Mouse (Mus musculus) ES-E14 (cell line): ENCODE results near the gene Hoxd11. TPM values are rescaled to one million over a fixed set of nuclear protein-coding genes. Genes with fewer than 3 reads are reported as not detected.

ENCODE experiments used
- DNase-seq: peaks from one replicate; pipeline ENCODE4 v3.0.0-alpha.2; 2013; ENCODE audit warnings: low read depth, low spot score
- H3K27ac ChIP-seq: 2 replicates; pipeline ENCODE4 v1.5.1; 2012; ENCODE audit warnings: low read depth, mild to moderate bottlenecking, low read length, moderate library complexity, mixed read lengths; ENCODE audit not compliant: poor library complexity, insufficient read depth, severe bottlenecking
- H3K36me3 ChIP-seq: 2 replicates; pipeline ENCODE4 v1.6.1; 2012; ENCODE audit warnings: mild to moderate bottlenecking, low read length, moderate library complexity, mixed read lengths; ENCODE audit not compliant: control insufficient read depth, poor library complexity, insufficient read depth, severe bottlenecking
- H3K4me1 ChIP-seq, 2 experiments: fragments of 150-350 bp in 1 of 2; sonication (generic) in 1 of 2; 2 replicates each; pipeline ENCODE4 v1.6.1; 2012; ENCODE audit warnings: low read length in 2 of 2, mild to moderate bottlenecking in 1 of 2, mixed read lengths in 1 of 2; ENCODE audit not compliant: control insufficient read depth in 2 of 2, insufficient read depth in 2 of 2, poor library complexity in 1 of 2
- H3K4me3 ChIP-seq, 2 experiments: fragments of 150-350 bp in 1 of 2; sonication (generic) in 1 of 2; 2 replicates each; pipeline ENCODE4 v1.5.1; 2012; ENCODE audit warnings: low read length in 2 of 2, low read depth in 1 of 2, mild to moderate bottlenecking in 1 of 2, mixed read lengths in 1 of 2; ENCODE audit not compliant: insufficient read depth in 1 of 2, poor library complexity in 1 of 2, severe bottlenecking in 1 of 2
- H3K9ac ChIP-seq: 2 replicates; pipeline ENCODE4 v1.6.1; 2012; ENCODE audit warnings: low read depth, mild to moderate bottlenecking, low read length, mixed read lengths; ENCODE audit not compliant: poor library complexity, insufficient read depth, severe bottlenecking
- H3K9me3 ChIP-seq: fragments of 150-350 bp; sonication (generic); 2 replicates; pipeline ENCODE4 v1.6.1; 2012; ENCODE audit warnings: low read depth, mild to moderate bottlenecking, low read length; ENCODE audit not compliant: control insufficient read depth, insufficient read depth
- CHD2 ChIP-seq: IDR thresholded peaks from 2 replicates; pipeline ENCODE4 v1.6.1; 2014; ENCODE audit warnings: mild to moderate bottlenecking, low read depth, low read length, inconsistent platforms
- HCFC1 ChIP-seq: IDR thresholded peaks from 2 replicates; pipeline ENCODE4 v1.6.1; 2012; ENCODE audit warnings: low read length, inconsistent platforms, borderline replicate concordance; ENCODE audit not compliant: insufficient read depth
- MAFK ChIP-seq: IDR thresholded peaks from 2 replicates; pipeline ENCODE4 v1.6.1; 2014; ENCODE audit warnings: mild to moderate bottlenecking, low read depth, low read length, inconsistent platforms; ENCODE audit not compliant: insufficient read depth
- ZC3H11A ChIP-seq: IDR thresholded peaks from 2 replicates; pipeline ENCODE4 v1.6.1; 2012; ENCODE audit warnings: low read depth, mild to moderate bottlenecking, inconsistent platforms, low read length, borderline replicate concordance
- ZNF384 ChIP-seq: IDR thresholded peaks from 2 replicates; pipeline ENCODE4 v1.6.1; 2012; ENCODE audit warnings: low read depth, low read length, inconsistent platforms
- in situ Hi-C, 2 experiments: fragments of 600-800 bp; cut with MboI; formaldehyde crosslinking; loops; one replicate each; pipeline ENCODE4 v1.15.1; 2025; ENCODE audit warnings: low sequenced_read_pairs in 2 of 2, inconsistent platforms in 1 of 2; ENCODE audit not compliant: unreplicated experiment in 2 of 2
- total RNA-seq: library from RNA; depleted of rRNA; stranded (reverse); fragments of 300-350 nt; gene quantifications from 2 replicates; pipeline ENCODE4 v1.2.3, GENCODE M21; 2012

Gene Hoxd11
- total RNA-seq, 1 experiment, result 0.18 TPM

- H3K9ac ChIP-seq, result no peak overlapping the region
- in situ Hi-C loops, result loop anchor here (25.0 kb wide), 2 partner anchors 610 to 1110 kb away; no protein-coding TSS in a partner anchor
Measured at GRCm38 (mm10) chr2:74671847-74672246, 7.5 kb upstream of the Hoxd11 start.

GRCm38 (mm10) chr2:74672481-74673362 is 6.6 kb upstream of the Hoxd11 start:
- Histone ChIP-seq H3K9me3 (no peaks in the 10 kb centered on the region), H3K36me3 (no peaks in the 10 kb centered on the region), H3K4me1 (peaks cover 0 to 5% of the 10 kb centered on the region in 2 experiments; a peak in 1 of 4 replicates), H3K27ac (no peak overlapping the region), H3K9ac (peak overlapping the region; percentile 15; the same call in 1 of the 2 replicates), H3K4me3 (peak overlapping the region; percentile 44 to 55)
- DNase-seq, result no peak
- TF ChIP-seq HCFC1 (no peak), ZC3H11A (0 out of 2 replicates have a peak, but pooled peaks have one; percentile 31)
- in situ Hi-C loops, result loop anchor here (25.0 kb wide), 2 partner anchors 610 to 1110 kb away; no protein-coding TSS in a partner anchor

More at GRCm38 (mm10) chr2:74671847-74672246, 7.5 kb upstream of the Hoxd11 start:
- no peaks in the 10 kb centered on the region for H3K36me3 ChIP-seq
- H3K4me1 ChIP-seq, result peaks cover 0 to 5% of the 10 kb centered on the region in 2 experiments; a peak in 1 of 4 replicates
- H3K4me3 ChIP-seq, result no peak overlapping the region
- H3K9me3 ChIP-seq, result no peaks in the 10 kb centered on the region
- H3K27ac ChIP-seq, result no peak overlapping the region
- no peak for DNase-seq
- TF ChIP-seq MAFK (no peak), ZC3H11A (no peak), ZNF384 (no peak), HCFC1 (no peak), CHD2 (no peak)

- Histone ChIP-seq H3K4me3 (no peak overlapping the region), H3K36me3 (no peaks in the 10 kb centered on the region), H3K9ac (no peak overlapping the region), H3K27ac (no peak overlapping the region), H3K9me3 (no peaks in the 10 kb centered on the region), H3K4me1 (peaks cover 0 to 2% of the 10 kb centered on the region in 2 experiments; a peak in 1 of 4 replicates)
- in situ Hi-C loops, result loop anchor here (25.0 kb wide), 2 partner anchors 612 to 1112 kb away; no protein-coding TSS in a partner anchor
- TF ChIP-seq ZC3H11A (no peak), CHD2 (no peak), MAFK (no peak), ZNF384 (no peak), HCFC1 (no peak)
- no peak for DNase-seq
Measured at GRCm38 (mm10) chr2:74673835-74674425, 5.4 kb upstream of the Hoxd11 start.

- H3K4me3 ChIP-seq, result peak within 1 kb of the TSS in 1 of 2 experiments; percentile 18; a peak in 1 of 4 replicates
- TF ChIP-seq MAFK (no peak), ZC3H11A (no peak), CHD2 (no peak), HCFC1 (no peak), ZNF384 (no peak)
- no peak for DNase-seq
- in situ Hi-C loops, result loop anchor here (25.0 kb wide), 3 partner anchors 613 to 1113 kb away; no protein-coding TSS in a partner anchor
- no peak within 1 kb of the TSS for H3K9ac ChIP-seq
- H3K36me3 ChIP-seq, result no peaks in the 10 kb centered on the region
- H3K9me3 ChIP-seq, result no peaks in the 10 kb centered on the region
- H3K27ac ChIP-seq, result no peak within 1 kb of the TSS
- H3K4me1 ChIP-seq, result peaks cover 0 to 5% of the 10 kb centered on the region in 2 experiments; a peak in 1 of 4 replicates
Measured at GRCm38 (mm10) chr2:74674881-74675665, 4.3 kb upstream of the Hoxd11 start, which contains the start of gene Hoxd12. Gene Hoxd12, plus strand, starts transcription at chr2:74675013.
